ENCODE assay signal across 19 mouse cellular contexts in the genomic region with DNA sequence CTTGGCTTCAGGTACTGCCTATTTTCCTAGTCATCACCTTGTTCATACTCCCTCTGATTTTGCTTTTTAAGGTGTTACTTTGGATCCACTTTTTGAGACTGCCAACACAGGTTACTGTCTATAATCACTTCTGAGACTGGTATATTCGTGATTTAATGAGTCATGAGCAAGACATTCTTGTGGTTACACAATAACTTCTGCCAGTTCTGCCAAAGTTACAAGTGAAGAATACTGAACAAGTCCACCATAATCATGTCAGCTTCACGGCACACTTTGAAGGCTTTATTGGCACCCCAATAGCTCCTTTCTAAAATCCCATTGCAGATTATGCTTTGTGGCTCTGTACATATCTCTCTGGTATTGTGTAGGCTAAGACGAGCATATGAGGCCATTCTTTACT.
A peak's percentile ranks its signal among the peaks of the same experiment; 100 is the strongest.
DNase-seq lines count a peak whose midpoint lies in the region; TF ChIP-seq lines count a peak whose summit lies in the region.
"Had no signal": no experiment of that assay in that cellular context is flagged by ENCODE, and none has a peak within 500 bp of the region (broad histone marks: within the 10 kb centered on the region; RNA-seq: fewer than 3 reads in every experiment).

No protein-coding gene starts in this region.

- H3K79me3 ChIP-seq in C2C12 (ENCODE audit: low read depth), result no peaks in the 10 kb centered on the region

- TF ChIP-seq CTCF in C2C12 (IDR thresholded peaks at IDR 0.05; ENCODE audit: control insufficient read depth, insufficient read depth, insufficient read length), result no peak

- no peaks in the 10 kb centered on the region for H3K79me2 ChIP-seq in C2C12 (ENCODE audit: control insufficient read depth, insufficient read depth)

- no peak overlapping the region for H3ac ChIP-seq in C2C12 (ENCODE audit: control insufficient read depth, insufficient read length, low read depth)

- DNase-seq in 3134 (ENCODE audit: extremely low read depth, insufficient read length, low spot score), result peak; percentile 15
- DNase-seq in NIH3T3 (ENCODE audit: low read depth), result peak; percentile 8
- DNase-seq in urinary bladder, postnatal 14 days (ENCODE audit: low spot score), result no peak
- no peak for DNase-seq in left cerebral cortex, adult 11 months (ENCODE audit: low spot score)
- DNase-seq: adrenal gland, adult 2 months; adrenal gland, postnatal 10 days; adrenal gland, postnatal 25 days; B cell, adult 2 months; cerebellum, adult 11 months; cerebellum, adult 18-20 months; cerebellum, adult 8-10 months; cerebellum, postnatal 10 days; cerebellum, postnatal 25 days; forebrain, postnatal 0 days had no signal

- no peaks in the 10 kb centered on the region for H3K27me3 ChIP-seq in C2C12 (ENCODE audit: control insufficient read depth, insufficient read depth, insufficient read length)
- H3K27me3 ChIP-seq: embryonic facial prominence, embryonic 12.5 days; forebrain, embryonic 13.5 days; forebrain, embryonic 15.5 days had no signal

- no peak overlapping the region for H3K4me3 ChIP-seq in C2C12 (ENCODE audit: insufficient read depth, poor library complexity, severe bottlenecking)
- H3K4me3 ChIP-seq: embryonic facial prominence, embryonic 10.5 days; embryonic facial prominence, embryonic 12.5 days; forebrain, embryonic 13.5 days; forebrain, embryonic 15.5 days had no signal

- H3K36me3 ChIP-seq in C2C12 (ENCODE audit: control insufficient read depth, insufficient read depth), result no peaks in the 10 kb centered on the region
- H3K36me3 ChIP-seq: embryonic facial prominence, embryonic 10.5 days; embryonic facial prominence, embryonic 12.5 days; forebrain, embryonic 15.5 days had no signal

TF ChIP-seq in C2C12, 6 proteins besides CTCF, POLR2A, EP300 and RAD21:
- TF ChIP-seq CEBPB (IDR thresholded peaks at IDR 0.05; ENCODE audit: low read depth) (peak; percentile 12), USF1 (IDR thresholded peaks at IDR 0.05; ENCODE audit: low read depth) (no peak), MYOD1 (IDR thresholded peaks at IDR 0.05; ENCODE audit: control insufficient read depth, insufficient read length, low read depth) (no peak), FOSL1 (IDR thresholded peaks at IDR 0.05; ENCODE audit: insufficient read depth, low read length, poor library complexity, severe bottlenecking) (no peak), MYOG (IDR thresholded peaks at IDR 0.05; ENCODE audit: control insufficient read depth, extremely low read depth, insufficient read length) (no peak), MAX (IDR thresholded peaks at IDR 0.05) (no peak)

Comparison
In these comparisons a context has a peak if more than half of its experiments do, and no peak if none do; other contexts are left out.
1. DNase-seq: peak in 3134 (single experiment) and NIH3T3 (single experiment); none in urinary bladder, postnatal 14 days (single experiment) and left cerebral cortex, adult 11 months (single experiment).